Mouse (Mus musculus): Measurements from ENCODE around the gene Nr1i2. TPM values are rescaled to one million over a fixed set of nuclear protein-coding genes. Genes with fewer than 3 reads are reported as not detected.

Nr1i2 gene
- polyA plus RNA-seq, 1 experiment from 2014 or later = not detected

GRCm38 (mm10) chr16:38205272-38205671 is 89.4 kb downstream of the Nr1i2 start:
- DNase-seq (no peak), ATAC-seq (ENCODE audit: low FRiP score, low TSS enrichment) (no peak)
- 96% methylated on average over 7 of the region's 7 CpGs for WGBS
- Histone ChIP-seq H3K9ac (replicated peaks; ENCODE audit: low read length) (no peak overlapping the region), H3K27ac (replicated peaks; ENCODE audit: low read depth, low read length) (no peak overlapping the region), H3K4me3 (replicated peaks; ENCODE audit: low read depth, low read length) (no peak overlapping the region), H3K9me3 (ENCODE audit: control insufficient read depth, low read length) (no peaks in the 10 kb centered on the region), H3K4me2 (ENCODE audit: low read length) (no peak overlapping the region), H3K27me3 (ENCODE audit: control insufficient read depth, insufficient read depth, low read length) (no peaks in the 10 kb centered on the region), H3K4me1 (ENCODE audit: control insufficient read depth, insufficient read depth, low read length) (no peaks in the 10 kb centered on the region), H3K36me3 (ENCODE audit: control insufficient read depth, insufficient read depth, low read length) (peaks cover 28% of the 10 kb centered on the region)

Other genes with a start within 250 kb of the Nr1i2 start
- 197 and 216 TPM in 2 replicates for gene Gsk3b, start 205.8 kb downstream of the Nr1i2 start, polyA plus RNA-seq (2014; fragmentation: Nextera tagmentation; extraction: Ambion mirVana)
- gene Maats1, start 47.3 kb upstream of the Nr1i2 start, polyA plus RNA-seq (2014; fragmentation: Nextera tagmentation; extraction: Ambion mirVana) = 0.51 and 1.0 TPM in 2 replicates
- gene Cox17, start 52.2 kb upstream of the Nr1i2 start, polyA plus RNA-seq (2014; fragmentation: Nextera tagmentation; extraction: Ambion mirVana) = 83.8 and 88.1 TPM in 2 replicates
- not detected in 2 replicates for gene Gm21987, start 52.2 kb upstream of the Nr1i2 start, polyA plus RNA-seq (2014; fragmentation: Nextera tagmentation; extraction: Ambion mirVana)
- gene Popdc2, start 67.4 kb upstream of the Nr1i2 start, polyA plus RNA-seq (2014; fragmentation: Nextera tagmentation; extraction: Ambion mirVana) = 0.51 TPM in 2 replicates
- 0.26 and 0.38 TPM in 2 replicates for gene Pla1a, start 138.3 kb upstream of the Nr1i2 start, polyA plus RNA-seq (2014; fragmentation: Nextera tagmentation; extraction: Ambion mirVana)
- 139 and 158 TPM in 2 replicates for gene Adprh, start 157.9 kb upstream of the Nr1i2 start, polyA plus RNA-seq (2014; fragmentation: Nextera tagmentation; extraction: Ambion mirVana)
- gene Cd80, start 160.7 kb upstream of the Nr1i2 start, polyA plus RNA-seq (2014; fragmentation: Nextera tagmentation; extraction: Ambion mirVana) = 0.35 and 0.93 TPM in 2 replicates
- gene Timmdc1, start 227.8 kb upstream of the Nr1i2 start, polyA plus RNA-seq (2014; fragmentation: Nextera tagmentation; extraction: Ambion mirVana) = 28.5 and 28.9 TPM in 2 replicates

Measured in midbrain, embryonic 14.5 days (tissue).